Mouse (Mus musculus): ENCODE measurements at regions not wholly inside any gene's neighbourhood (a gene's known extent, or its start where the extent isn't known, plus 50 kb on each side); places are given as distances from the start of the nearest gene placed in this dataset.

DNA sequence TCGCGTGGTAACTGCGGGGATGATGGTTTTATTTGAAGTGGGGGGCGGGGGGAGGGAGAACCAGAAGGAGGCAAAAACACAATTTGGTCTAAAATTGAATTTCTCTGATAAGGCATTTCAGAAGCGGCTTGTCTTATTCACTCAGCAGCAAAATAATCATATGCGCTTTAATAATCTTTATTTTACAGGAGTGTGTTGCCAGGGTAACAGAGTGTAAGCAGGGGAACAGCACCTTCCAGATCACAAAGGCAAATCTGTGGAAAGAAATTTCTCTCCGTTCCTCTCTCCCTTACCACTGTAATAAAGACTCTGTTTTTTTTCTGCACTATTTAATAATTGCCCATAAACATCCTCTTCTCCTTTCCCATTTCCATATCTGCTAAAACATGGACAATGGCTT is 306.2 kb upstream of the Pmfbp1 start:
- ATAC-seq, result peak; percentile 81
- no peaks in the 10 kb centered on the region for H3K36me3 ChIP-seq (ENCODE audit: control insufficient read depth, insufficient read depth)
- peaks cover 22% of the 10 kb centered on the region for H3K4me1 ChIP-seq (replicated peaks; ENCODE audit: control insufficient read depth, insufficient read depth, low read length)
- WGBS, result 52% methylated on average over 7 of the region's 7 CpGs
- H3K9ac ChIP-seq (replicated peaks; ENCODE audit: low read depth, low read length), result no peak overlapping the region
- H3K9me3 ChIP-seq (ENCODE audit: control insufficient read depth, low read length), result no peaks in the 10 kb centered on the region
- H3K4me3 ChIP-seq (replicated peaks; ENCODE audit: low read length), result no peak overlapping the region
- no peaks in the 10 kb centered on the region for H3K27me3 ChIP-seq (replicated peaks; ENCODE audit: control insufficient read depth, insufficient read depth, low read length)
- H3K27ac ChIP-seq (ENCODE audit: low read length), result peak overlapping the region; percentile 57
- no peak overlapping the region for H3K4me2 ChIP-seq (ENCODE audit: low read length)

DNA sequence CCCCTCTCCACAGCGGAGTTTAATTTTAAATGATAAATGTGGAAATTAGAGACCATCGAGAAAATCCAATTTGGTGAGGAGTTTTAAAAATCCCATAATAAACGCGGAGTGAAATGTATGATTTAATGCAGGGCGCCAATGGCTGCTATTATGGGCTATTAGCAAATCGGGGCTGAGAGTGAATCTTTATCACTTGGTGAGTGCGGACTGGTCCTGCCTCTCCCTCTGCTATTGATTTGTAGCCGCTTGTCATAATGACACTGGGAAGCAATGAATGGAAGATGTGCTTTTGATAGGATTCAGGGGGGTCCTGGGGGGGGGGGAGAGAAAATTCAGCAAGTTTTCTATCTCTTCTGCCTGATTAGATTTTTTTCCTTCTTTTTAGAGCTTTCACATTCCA is 279.6 kb upstream of the Pmfbp1 start:
- 72% methylated on average over 8 of the region's 8 CpGs for WGBS
- ATAC-seq, result no peak
- Histone ChIP-seq H3K4me2 (ENCODE audit: low read length) (no peak overlapping the region), H3K36me3 (ENCODE audit: control insufficient read depth, insufficient read depth) (no peaks in the 10 kb centered on the region), H3K27ac (ENCODE audit: low read length) (no peak overlapping the region), H3K9me3 (ENCODE audit: control insufficient read depth, low read length) (no peaks in the 10 kb centered on the region), H3K4me1 (replicated peaks; ENCODE audit: control insufficient read depth, insufficient read depth, low read length) (peaks cover 6% of the 10 kb centered on the region; the same call in 1 of the 2 replicates), H3K4me3 (replicated peaks; ENCODE audit: low read length) (no peak overlapping the region), H3K27me3 (replicated peaks; ENCODE audit: control insufficient read depth, insufficient read depth, low read length) (peaks cover 4% of the 10 kb centered on the region; the same call in 1 of the 2 replicates), H3K9ac (replicated peaks; ENCODE audit: low read depth, low read length) (no peak overlapping the region)

DNA sequence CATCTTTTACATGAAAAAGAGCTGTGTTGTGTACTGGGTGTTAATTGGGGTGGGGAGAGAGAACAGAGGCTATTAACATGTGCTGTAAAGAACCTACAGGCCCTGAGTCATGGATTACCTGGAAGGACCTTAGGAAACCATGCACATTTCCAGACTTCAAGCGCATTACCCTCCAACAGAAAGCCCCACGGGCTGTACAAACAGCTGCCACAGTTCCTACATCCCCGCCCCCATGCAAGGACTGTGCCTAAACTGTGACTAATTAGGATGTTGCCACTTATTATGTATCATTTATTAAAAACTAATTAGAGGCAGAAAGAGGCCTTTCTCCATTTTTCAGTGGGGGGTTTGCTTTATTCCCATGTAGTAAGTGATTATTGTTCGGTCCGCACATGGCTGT is 277.5 kb upstream of the Pmfbp1 start:
- Histone ChIP-seq H3K27me3 (replicated peaks; ENCODE audit: control insufficient read depth, insufficient read depth, low read length) (peaks cover 4% of the 10 kb centered on the region; the same call in 1 of the 2 replicates), H3K4me2 (ENCODE audit: low read length) (no peak overlapping the region), H3K9me3 (ENCODE audit: control insufficient read depth, low read length) (no peaks in the 10 kb centered on the region), H3K4me3 (replicated peaks; ENCODE audit: low read length) (no peak overlapping the region), H3K9ac (replicated peaks; ENCODE audit: low read depth, low read length) (no peak overlapping the region), H3K27ac (ENCODE audit: low read length) (no peak overlapping the region), H3K36me3 (ENCODE audit: control insufficient read depth, insufficient read depth) (no peaks in the 10 kb centered on the region), H3K4me1 (replicated peaks; ENCODE audit: control insufficient read depth, insufficient read depth, low read length) (peaks cover 6% of the 10 kb centered on the region; the same call in 1 of the 2 replicates)
- WGBS, result 17% methylated on average over 5 of the region's 5 CpGs
- ATAC-seq, result peak; percentile 55

DNA sequence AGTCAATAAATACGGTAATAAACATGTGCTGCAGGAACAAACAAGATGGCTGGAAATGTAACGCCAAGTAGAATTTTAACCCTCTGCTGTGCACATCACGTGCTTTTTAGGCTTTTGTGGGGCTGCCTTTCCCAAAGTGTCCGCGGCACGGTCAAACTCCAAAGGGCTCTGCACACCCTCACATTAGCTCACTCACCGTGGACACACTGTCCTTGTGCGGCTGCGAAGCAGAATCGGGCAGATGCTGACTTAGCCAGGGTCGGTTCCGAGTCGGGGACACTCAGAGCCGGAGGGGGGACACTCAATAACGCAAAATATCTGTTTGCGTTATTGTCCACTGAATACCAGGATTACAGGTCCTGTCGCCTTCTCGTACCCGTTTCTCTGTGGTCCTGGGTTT is 276.5 kb upstream of the Pmfbp1 start:
- Histone ChIP-seq H3K4me2 (ENCODE audit: low read length) (no peak overlapping the region), H3K4me1 (replicated peaks; ENCODE audit: control insufficient read depth, insufficient read depth, low read length) (peaks cover 6% of the 10 kb centered on the region; the same call in 1 of the 2 replicates), H3K27ac (ENCODE audit: low read length) (no peak overlapping the region), H3K9me3 (ENCODE audit: control insufficient read depth, low read length) (no peaks in the 10 kb centered on the region), H3K36me3 (ENCODE audit: control insufficient read depth, insufficient read depth) (no peaks in the 10 kb centered on the region), H3K27me3 (replicated peaks; ENCODE audit: control insufficient read depth, insufficient read depth, low read length) (peaks cover 4% of the 10 kb centered on the region; the same call in 1 of the 2 replicates), H3K4me3 (replicated peaks; ENCODE audit: low read length) (no peak overlapping the region), H3K9ac (replicated peaks; ENCODE audit: low read depth, low read length) (no peak overlapping the region)
- no peak for ATAC-seq
- 87% methylated on average over 19 of the region's 19 CpGs for WGBS

DNA sequence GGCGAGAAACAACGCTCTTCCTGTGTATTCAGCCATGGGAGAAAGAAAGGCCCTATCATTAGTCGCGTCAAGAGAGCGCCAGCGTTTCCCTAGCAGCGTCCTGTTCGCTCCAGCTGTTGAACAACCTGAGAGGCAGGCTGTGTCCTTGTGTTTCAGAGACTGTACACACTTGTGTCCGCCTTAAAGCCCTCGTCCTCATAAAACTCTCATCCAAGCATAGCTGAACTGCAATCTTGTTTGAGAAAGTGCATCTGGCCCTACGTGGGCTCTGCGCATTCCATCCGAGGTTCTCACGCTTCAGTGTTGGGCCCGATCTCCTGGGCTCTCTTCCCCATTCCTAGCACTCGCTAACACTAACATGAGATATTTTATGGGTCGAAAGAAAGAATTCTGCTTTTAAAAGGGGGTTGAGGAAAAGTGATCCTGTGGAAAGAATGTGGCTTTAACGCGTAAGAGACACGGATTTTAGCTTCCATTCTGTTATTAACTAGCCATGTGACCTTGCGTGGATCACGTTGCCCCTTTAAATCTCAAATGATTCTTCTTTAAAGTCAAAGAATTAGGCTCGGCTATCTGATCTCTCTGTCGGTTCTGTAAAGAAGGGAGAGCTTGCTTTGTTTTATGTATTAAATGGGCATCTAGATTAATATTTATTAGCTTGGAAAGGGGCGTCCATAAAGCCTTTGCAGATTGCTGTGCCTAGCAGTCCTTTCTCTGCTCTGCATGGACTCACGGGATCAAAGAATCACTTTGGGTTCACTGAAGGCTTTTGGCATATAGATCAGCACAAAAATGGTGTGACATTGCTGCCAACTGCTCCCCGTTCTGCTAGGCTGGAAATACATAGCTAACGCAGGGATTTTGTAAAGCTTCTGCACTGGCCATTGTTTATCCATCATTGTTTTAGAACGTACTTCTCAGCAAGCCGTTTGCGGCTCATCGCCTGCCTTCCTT is 261.3 kb upstream of the Pmfbp1 start:
- H3K27me3 ChIP-seq (replicated peaks; ENCODE audit: control insufficient read depth, insufficient read depth, low read length), result no peaks in the 10 kb centered on the region
- 47% methylated on average over 32 of the region's 32 CpGs for WGBS
- no peaks in the 10 kb centered on the region for H3K9me3 ChIP-seq (ENCODE audit: control insufficient read depth, low read length)
- no peak overlapping the region for H3K4me3 ChIP-seq (replicated peaks; ENCODE audit: low read length)
- ATAC-seq, result no peak
- peaks cover 13% of the 10 kb centered on the region for H3K4me1 ChIP-seq (replicated peaks; ENCODE audit: control insufficient read depth, insufficient read depth, low read length)
- peak overlapping the region; percentile 31 for H3K4me2 ChIP-seq (ENCODE audit: low read length)
- H3K36me3 ChIP-seq (ENCODE audit: control insufficient read depth, insufficient read depth), result no peaks in the 10 kb centered on the region
- H3K27ac ChIP-seq (ENCODE audit: low read length), result no peak overlapping the region
- H3K9ac ChIP-seq (replicated peaks; ENCODE audit: low read depth, low read length), result no peak overlapping the region; the same call in 1 of the 2 replicates

DNA sequence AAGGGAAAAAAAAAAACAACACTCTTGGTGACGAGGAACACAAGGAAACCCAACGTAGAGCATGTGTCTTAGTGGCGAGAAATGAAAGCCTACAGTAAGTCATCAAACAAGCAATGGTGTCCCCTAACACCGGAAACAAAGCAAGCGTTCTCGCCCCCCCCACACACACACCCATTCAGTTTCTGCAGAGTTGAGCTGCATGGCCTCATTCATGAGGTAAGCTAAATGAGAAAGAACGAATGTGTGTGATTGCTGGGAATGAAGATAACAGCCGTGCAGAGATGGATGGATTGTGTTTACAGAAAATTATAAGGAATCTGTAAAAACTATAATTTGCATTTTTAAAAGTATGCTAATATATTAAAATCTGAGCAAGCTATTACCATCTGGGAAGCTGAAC is 248.3 kb upstream of the Pmfbp1 start:
- peak; percentile 43 for ATAC-seq
- Histone ChIP-seq H3K4me1 (replicated peaks; ENCODE audit: control insufficient read depth, insufficient read depth, low read length) (peaks cover 17% of the 10 kb centered on the region; the same call in 1 of the 2 replicates), H3K27me3 (replicated peaks; ENCODE audit: control insufficient read depth, insufficient read depth, low read length) (0 out of 2 replicates have a peak, but pooled peaks cover 5% of the 10 kb centered on the region), H3K4me3 (replicated peaks; ENCODE audit: low read length) (peak overlapping the region; percentile 34), H3K36me3 (ENCODE audit: control insufficient read depth, insufficient read depth) (no peaks in the 10 kb centered on the region), H3K9ac (replicated peaks; ENCODE audit: low read depth, low read length) (0 out of 2 replicates have a peak overlapping the region, but pooled peaks have one; percentile 17), H3K9me3 (ENCODE audit: control insufficient read depth, low read length) (no peaks in the 10 kb centered on the region), H3K27ac (ENCODE audit: low read length) (no peak overlapping the region), H3K4me2 (ENCODE audit: low read length) (peak overlapping the region; percentile 49)
- 37% methylated on average over 8 of the region's 8 CpGs for WGBS

DNA sequence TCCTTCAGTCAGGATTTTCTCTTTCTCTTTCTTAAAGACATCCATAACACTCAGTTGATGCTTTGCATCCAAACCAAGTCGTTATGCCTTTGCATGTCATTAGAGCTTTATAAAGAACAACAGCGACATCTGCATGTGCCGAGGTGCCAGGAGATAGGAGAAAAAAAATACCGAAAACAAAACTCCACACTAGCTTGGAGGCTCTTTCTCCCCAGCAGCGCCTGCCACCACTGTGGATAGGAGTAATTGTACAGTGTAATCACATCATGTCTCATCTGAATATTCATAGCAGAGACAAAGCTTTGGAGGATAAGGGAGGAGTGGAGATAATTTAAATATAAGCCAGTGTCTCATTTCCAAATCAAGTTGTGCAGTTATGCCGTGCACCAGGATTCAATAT is 246.0 kb upstream of the Pmfbp1 start:
- 13% methylated on average over 6 of the region's 6 CpGs for WGBS
- Histone ChIP-seq H3K4me1 (replicated peaks; ENCODE audit: control insufficient read depth, insufficient read depth, low read length) (peaks cover 32% of the 10 kb centered on the region), H3K4me3 (replicated peaks; ENCODE audit: low read length) (peak overlapping the region; percentile 53), H3K27me3 (replicated peaks; ENCODE audit: control insufficient read depth, insufficient read depth, low read length) (0 out of 2 replicates have a peak, but pooled peaks cover 5% of the 10 kb centered on the region), H3K9ac (replicated peaks; ENCODE audit: low read depth, low read length) (peak overlapping the region; percentile 66), H3K9me3 (ENCODE audit: control insufficient read depth, low read length) (no peaks in the 10 kb centered on the region), H3K4me2 (ENCODE audit: low read length) (peak overlapping the region; percentile 48), H3K27ac (ENCODE audit: low read length) (peak overlapping the region; percentile 66), H3K36me3 (ENCODE audit: control insufficient read depth, insufficient read depth) (no peaks in the 10 kb centered on the region)
- ATAC-seq, result peak; percentile 43

DNA sequence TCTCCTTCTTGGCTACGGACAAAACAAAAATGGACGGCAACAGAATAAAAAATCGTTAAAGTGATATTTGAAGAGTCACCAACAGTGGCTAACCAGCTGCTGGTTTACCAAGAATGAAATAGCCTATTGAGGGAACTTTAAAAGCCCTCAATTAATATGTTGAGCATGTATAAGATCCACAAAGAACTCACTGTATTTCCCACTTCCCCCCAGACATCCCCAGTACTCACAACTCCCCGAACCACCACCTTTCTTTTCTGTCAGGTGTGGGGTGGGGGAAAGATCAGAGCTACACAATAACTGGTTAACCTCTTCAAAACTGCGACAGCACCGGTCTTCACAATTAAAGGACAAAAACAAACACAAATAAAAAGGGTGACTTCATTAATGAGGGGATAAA is 245.5 kb upstream of the Pmfbp1 start:
- ATAC-seq, result no peak
- no peaks in the 10 kb centered on the region for H3K9me3 ChIP-seq (ENCODE audit: control insufficient read depth, low read length)
- H3K4me3 ChIP-seq (replicated peaks; ENCODE audit: low read length), result peak overlapping the region; percentile 53
- peak overlapping the region; percentile 66 for H3K9ac ChIP-seq (replicated peaks; ENCODE audit: low read depth, low read length)
- H3K36me3 ChIP-seq (ENCODE audit: control insufficient read depth, insufficient read depth), result no peaks in the 10 kb centered on the region
- H3K27ac ChIP-seq (ENCODE audit: low read length), result peak overlapping the region; percentile 66
- 18% methylated on average over 6 of the region's 6 CpGs for WGBS
- peak overlapping the region; percentile 48 for H3K4me2 ChIP-seq (ENCODE audit: low read length)
- H3K4me1 ChIP-seq (replicated peaks; ENCODE audit: control insufficient read depth, insufficient read depth, low read length), result peaks cover 32% of the 10 kb centered on the region
- 0 out of 2 replicates have a peak, but pooled peaks cover 5% of the 10 kb centered on the region for H3K27me3 ChIP-seq (replicated peaks; ENCODE audit: control insufficient read depth, insufficient read depth, low read length)

DNA sequence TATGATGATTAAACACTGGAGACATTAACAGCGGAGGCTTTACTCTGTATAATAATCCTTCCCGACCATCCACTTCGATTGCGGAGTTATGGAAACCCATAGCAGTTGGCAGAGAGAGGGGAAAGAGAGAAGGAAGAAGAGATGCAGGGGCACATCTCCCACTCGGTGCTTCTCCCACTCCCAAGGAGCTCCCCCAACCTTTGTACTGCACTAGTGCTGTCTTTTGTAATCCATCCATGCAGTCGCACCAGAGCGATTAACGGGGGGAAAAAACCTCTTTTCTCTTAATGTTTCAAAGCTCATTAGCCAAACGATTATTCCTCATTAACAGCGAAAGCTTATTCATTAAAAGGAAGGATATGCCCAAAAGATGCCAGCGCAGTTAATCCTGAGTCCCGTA is 244.6 kb upstream of the Pmfbp1 start:
- 7% methylated on average over 12 of the region's 12 CpGs for WGBS
- H3K4me1 ChIP-seq (replicated peaks; ENCODE audit: control insufficient read depth, insufficient read depth, low read length), result peaks cover 32% of the 10 kb centered on the region
- peak overlapping the region; percentile 92 for H3K27ac ChIP-seq (ENCODE audit: low read length)
- H3K36me3 ChIP-seq (ENCODE audit: control insufficient read depth, insufficient read depth), result no peaks in the 10 kb centered on the region
- ATAC-seq, result no peak
- H3K9ac ChIP-seq (replicated peaks; ENCODE audit: low read depth, low read length), result peak overlapping the region; percentile 66
- peak overlapping the region; percentile 53 for H3K4me3 ChIP-seq (replicated peaks; ENCODE audit: low read length)
- no peaks in the 10 kb centered on the region for H3K9me3 ChIP-seq (ENCODE audit: control insufficient read depth, low read length)
- 0 out of 2 replicates have a peak, but pooled peaks cover 5% of the 10 kb centered on the region for H3K27me3 ChIP-seq (replicated peaks; ENCODE audit: control insufficient read depth, insufficient read depth, low read length)
- peak overlapping the region; percentile 48 for H3K4me2 ChIP-seq (ENCODE audit: low read length)

Data from forebrain, embryonic 16.5 days (tissue).